Mouse (Mus musculus) midbrain, embryonic 13.5 days (tissue): ENCODE measurements around the gene Gjb5. TPM values are rescaled to one million over a fixed set of nuclear protein-coding genes. Genes with fewer than 3 reads are reported as not detected.

ENCODE experiments used
- ATAC-seq: fragments of 200-750 bp; cut with Nextera tagmentation; 2 replicates; pipeline ENCODE4 v1.8.0; 2017; ENCODE audit warnings: mild to moderate bottlenecking, moderate TSS enrichment, moderate library complexity
- H3K27ac ChIP-seq: fragments of 300-500 bp; sonication (generic); 2 replicates; pipeline ENCODE4 v1.5.1; 2015; ENCODE audit warnings: inconsistent platforms, mild to moderate bottlenecking, moderate library complexity
- H3K27me3 ChIP-seq: fragments of 300-500 bp; sonication (generic); 2 replicates; pipeline ENCODE4 v1.6.1; 2015; ENCODE audit warnings: mild to moderate bottlenecking, inconsistent platforms
- H3K36me3 ChIP-seq: fragments of 300-500 bp; sonication (generic); 2 replicates; pipeline ENCODE4 v1.6.1; 2015; ENCODE audit warnings: mild to moderate bottlenecking, inconsistent platforms
- H3K4me1 ChIP-seq: fragments of 300-500 bp; sonication (generic); replicated peaks from 2 replicates; pipeline ENCODE4 v1.6.1; 2015; ENCODE audit warnings: inconsistent platforms
- H3K4me2 ChIP-seq: fragments of 300-500 bp; sonication (generic); replicated peaks from 2 replicates; pipeline ENCODE4 v1.6.1; 2015; ENCODE audit warnings: moderate library complexity, mild to moderate bottlenecking, inconsistent platforms
- H3K4me3 ChIP-seq: fragments of 300-500 bp; sonication (generic); replicated peaks from 2 replicates; pipeline ENCODE4 v1.5.1; 2015; ENCODE audit warnings: mild to moderate bottlenecking, inconsistent platforms
- H3K9ac ChIP-seq: fragments of 300-500 bp; sonication (generic); replicated peaks from 2 replicates; pipeline ENCODE4 v1.6.1; 2015; ENCODE audit warnings: mild to moderate bottlenecking, inconsistent platforms
- H3K9me3 ChIP-seq: fragments of 300-500 bp; sonication (generic); 2 replicates; pipeline ENCODE4 v1.6.1; 2016; ENCODE audit warnings: mild to moderate bottlenecking, inconsistent platforms
- WGBS: fragments of 180-500 bp; shearing (Covaris S2); methylation state at CpG from one replicate; pipeline ENCODE4 v1.1.7; 2015; 5-methylcytosine and 5-hydroxymethylcytosine counted together
- polyA plus RNA-seq: library from polyadenylated mRNA; unstranded; fragments of >200 nt; fragmentation: Nextera tagmentation; extraction: Ambion mirVana; gene quantifications from 2 replicates; pipeline ENCODE4 v1.2.1, GENCODE M21; 2015

Gene Gjb5
- polyA plus RNA-seq, 1 experiment from 2014 or later: 0.09 TPM

DNA sequence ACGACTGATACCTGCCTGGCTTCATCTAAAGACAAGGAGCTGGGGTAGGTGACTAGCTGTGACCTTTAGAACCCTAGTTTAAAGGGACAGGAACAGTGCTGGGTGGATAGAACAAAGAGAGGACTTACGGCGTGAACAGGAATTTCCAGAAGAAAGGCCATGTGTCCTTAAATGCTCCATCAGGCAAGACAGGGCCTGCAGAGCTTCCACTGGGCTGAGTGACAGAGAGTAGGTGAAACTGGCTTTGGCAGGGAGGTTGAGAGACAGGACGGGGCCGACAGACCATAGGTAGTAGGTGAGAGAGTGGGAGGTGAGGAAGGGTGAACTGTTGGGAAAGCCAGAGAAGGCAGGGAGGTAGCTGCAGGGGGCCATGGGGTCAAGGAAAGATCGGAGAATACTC, 16.6 kb downstream of the Gjb5 start:
- Histone ChIP-seq H3K36me3 (no peaks in the 10 kb centered on the region), H3K4me2 (no peak overlapping the region), H3K9ac (no peak overlapping the region), H3K27me3 (no peaks in the 10 kb centered on the region), H3K4me1 (no peaks in the 10 kb centered on the region), H3K4me3 (no peak overlapping the region), H3K9me3 (no peaks in the 10 kb centered on the region), H3K27ac (no peak overlapping the region)
- ATAC-seq: no peak
- 70% methylated on average over 6 of the region's 6 CpGs for WGBS

DNA sequence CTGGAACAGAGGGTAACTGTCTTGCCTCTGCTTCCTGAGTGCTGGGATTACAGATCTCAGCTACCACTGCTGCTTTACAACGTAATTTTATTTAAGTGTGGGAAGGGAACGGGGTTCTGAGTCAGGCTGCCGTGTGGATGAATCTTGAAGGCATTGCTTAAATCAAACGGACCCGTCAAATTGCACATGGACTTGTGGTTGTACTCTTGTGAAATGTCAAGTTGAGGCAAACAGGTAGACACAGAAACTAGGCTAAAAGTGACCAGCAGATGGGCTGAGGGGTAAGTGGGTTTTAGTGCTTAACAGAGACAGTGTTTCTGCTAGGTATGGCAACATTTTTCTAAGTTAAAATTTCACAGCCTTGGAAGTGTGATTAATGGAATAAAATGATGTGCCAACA, 20.3 kb downstream of the Gjb5 start:
- WGBS: 90% methylated on average over 5 of the region's 5 CpGs
- H3K9ac ChIP-seq: no peak overlapping the region
- H3K36me3 ChIP-seq: no peaks in the 10 kb centered on the region
- 0 out of 2 replicates have a peak, but pooled peaks cover 3% of the 10 kb centered on the region for H3K4me1 ChIP-seq
- ATAC-seq: no peak
- H3K9me3 ChIP-seq: no peaks in the 10 kb centered on the region
- H3K4me3 ChIP-seq: no peak overlapping the region
- no peak overlapping the region for H3K4me2 ChIP-seq
- peaks cover 4% of the 10 kb centered on the region; the same call in 1 of the 2 replicates for H3K27me3 ChIP-seq
- H3K27ac ChIP-seq: no peak overlapping the region

DNA sequence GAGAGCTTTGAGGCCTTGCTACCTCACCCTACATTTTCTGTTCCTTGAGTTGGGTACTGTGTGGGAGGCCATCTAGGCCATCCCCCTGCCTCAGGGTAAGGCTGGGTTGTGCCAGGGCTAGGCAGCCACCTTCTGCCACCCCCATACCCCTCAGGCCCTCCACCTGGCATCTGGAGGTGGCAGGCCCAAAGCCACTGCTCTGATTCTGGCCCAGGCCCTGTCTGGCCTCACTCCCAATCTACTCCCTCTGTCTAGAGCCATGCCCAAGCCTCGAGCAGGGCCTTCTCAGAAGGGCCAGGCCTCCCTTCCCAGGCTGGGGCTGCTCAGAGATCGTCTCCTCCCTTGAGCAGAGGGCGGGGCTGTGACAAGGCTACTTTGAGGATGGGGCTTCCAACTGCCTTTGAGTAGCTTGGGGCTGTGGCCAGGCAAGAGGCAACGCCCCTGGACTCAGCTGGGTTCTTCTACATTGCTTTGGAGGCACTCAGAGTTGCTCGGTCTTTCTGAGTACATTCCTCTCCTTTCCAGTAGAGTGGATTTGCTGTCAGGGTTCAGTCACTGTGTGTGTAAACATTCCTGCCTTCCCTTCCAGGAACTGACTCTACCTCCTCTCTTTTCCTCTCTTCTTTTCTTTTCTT, 23.0 kb downstream of the Gjb5 start:
- H3K27ac ChIP-seq: no peak overlapping the region
- 44% methylated on average over 5 of the region's 5 CpGs for WGBS
- H3K4me3 ChIP-seq: no peak overlapping the region
- peaks cover 31% of the 10 kb centered on the region for H3K27me3 ChIP-seq
- no peaks in the 10 kb centered on the region for H3K9me3 ChIP-seq
- no peak overlapping the region for H3K4me2 ChIP-seq
- peaks cover 24% of the 10 kb centered on the region for H3K4me1 ChIP-seq
- ATAC-seq: no peak
- no peaks in the 10 kb centered on the region for H3K36me3 ChIP-seq
- no peak overlapping the region for H3K9ac ChIP-seq

DNA sequence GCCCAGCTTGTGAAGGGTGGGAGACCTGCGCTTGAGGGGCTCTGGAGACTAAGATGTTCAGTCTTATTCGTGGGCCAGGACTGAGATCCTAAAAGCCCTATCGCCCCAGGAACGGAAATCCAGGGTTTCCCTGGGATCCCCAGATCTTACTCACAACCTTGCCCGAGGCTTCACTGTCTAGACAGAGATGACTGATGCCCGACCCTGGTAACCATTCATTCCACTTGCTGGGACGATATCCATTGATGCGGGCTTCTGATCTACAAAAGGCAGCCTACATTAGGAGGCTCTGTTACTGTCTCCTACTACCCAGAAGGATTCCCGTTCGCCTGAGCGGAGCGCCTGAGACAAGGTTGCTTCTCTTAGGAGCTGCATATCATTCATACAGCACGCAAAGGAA, 26.8 kb downstream of the Gjb5 start:
- Histone ChIP-seq H3K4me2 (no peak overlapping the region), H3K27ac (no peak overlapping the region), H3K36me3 (no peaks in the 10 kb centered on the region), H3K4me3 (no peak overlapping the region), H3K4me1 (peaks cover 36% of the 10 kb centered on the region), H3K27me3 (peaks cover 59% of the 10 kb centered on the region), H3K9ac (no peak overlapping the region), H3K9me3 (no peaks in the 10 kb centered on the region)
- ATAC-seq: no peak
- 21% methylated on average over 13 of the region's 13 CpGs for WGBS

DNA sequence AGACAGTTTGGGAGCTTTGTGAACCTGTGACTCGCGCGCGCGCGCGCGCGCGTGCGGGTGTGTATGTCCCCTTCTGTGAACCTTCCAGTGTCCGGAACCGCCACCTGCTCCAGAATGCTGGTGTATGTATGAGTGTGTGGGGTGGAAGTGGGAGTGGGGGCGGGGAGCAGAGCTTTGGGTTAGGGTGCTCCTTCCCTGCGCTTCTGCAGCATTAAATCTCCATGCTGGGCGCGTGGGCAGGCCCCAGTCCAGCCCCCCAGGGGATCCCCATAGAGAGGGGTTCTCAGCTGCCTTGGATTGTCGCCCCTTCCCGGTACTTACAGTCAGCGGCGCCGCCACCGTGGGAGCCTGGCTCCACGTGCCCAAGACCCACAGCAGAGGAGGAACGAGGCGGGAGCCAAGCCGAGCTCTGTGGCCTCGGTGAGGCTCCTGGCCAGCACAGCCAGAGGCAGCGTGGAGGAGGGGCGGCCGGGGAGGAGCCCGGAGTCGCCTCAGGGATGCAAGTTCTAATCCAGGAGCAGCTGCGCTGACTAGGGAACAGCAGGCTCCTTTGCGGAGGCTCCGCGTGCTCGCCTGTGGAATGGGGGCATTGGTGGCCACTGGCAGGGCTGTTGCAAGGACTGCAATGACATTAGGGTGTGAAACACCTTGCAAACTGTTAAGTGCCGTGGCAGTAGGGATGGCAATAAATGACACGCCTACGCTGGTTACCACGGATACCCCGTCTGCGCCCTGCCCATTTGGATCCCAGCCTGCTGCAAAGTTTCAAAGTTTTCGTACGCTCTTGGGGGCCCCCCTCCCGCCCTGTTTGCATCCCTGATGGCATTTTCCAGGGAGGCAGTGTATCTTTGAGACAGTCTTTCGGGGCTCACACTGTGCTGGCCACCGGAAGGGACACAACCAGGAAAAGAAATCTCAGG, 27.5 kb downstream of the Gjb5 start, which contains the start of gene Gjb3:
Gene Gjb3 (minus strand): TSS at position 664 of the 920 bp plus-strand sequence.
- no peak within 1 kb of the TSS for H3K27ac ChIP-seq
- peak within 1 kb of the TSS; percentile 39; the same call in 1 of the 2 replicates for H3K9ac ChIP-seq
- WGBS: 2% methylated on average over 49 of the region's 49 CpGs
- H3K4me3 ChIP-seq: peak within 1 kb of the TSS; percentile 21
- ATAC-seq: 0 out of 2 replicates have a peak, but pooled peaks have one; percentile 27
- H3K27me3 ChIP-seq: peaks cover 65% of the 10 kb centered on the region
- H3K9me3 ChIP-seq: no peaks in the 10 kb centered on the region
- H3K36me3 ChIP-seq: no peaks in the 10 kb centered on the region
- H3K4me2 ChIP-seq: peak within 1 kb of the TSS; percentile 47
- peaks cover 36% of the 10 kb centered on the region for H3K4me1 ChIP-seq

DNA sequence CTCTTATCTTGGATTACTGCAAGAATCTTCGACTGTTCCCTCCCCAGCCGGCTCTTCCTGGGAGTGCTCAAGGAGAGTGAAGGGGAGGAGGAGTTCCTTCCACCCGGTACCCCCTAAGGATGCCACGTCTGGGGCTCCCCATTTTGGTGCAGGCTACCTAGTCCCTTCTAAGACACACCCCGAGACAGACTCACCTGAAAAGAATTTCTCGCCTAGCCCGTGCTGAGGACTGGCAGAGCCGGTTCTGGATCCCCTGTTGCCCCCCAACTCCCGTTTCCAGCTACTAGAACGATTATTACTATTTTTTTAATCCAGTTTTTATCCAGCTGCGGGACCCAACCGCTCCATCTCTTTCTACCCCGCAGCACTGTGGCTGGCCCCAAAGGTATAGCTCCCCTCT, 28.2 kb downstream of the Gjb5 start:
- no peaks in the 10 kb centered on the region for H3K36me3 ChIP-seq
- peak overlapping the region; percentile 47 for H3K4me2 ChIP-seq
- no peak overlapping the region for H3K9ac ChIP-seq
- peaks cover 69% of the 10 kb centered on the region for H3K27me3 ChIP-seq
- WGBS: 3% methylated on average over 13 of the region's 13 CpGs
- ATAC-seq: no peak
- peaks cover 36% of the 10 kb centered on the region for H3K4me1 ChIP-seq
- H3K4me3 ChIP-seq: peak overlapping the region; percentile 21
- H3K9me3 ChIP-seq: no peaks in the 10 kb centered on the region
- H3K27ac ChIP-seq: no peak overlapping the region

DNA sequence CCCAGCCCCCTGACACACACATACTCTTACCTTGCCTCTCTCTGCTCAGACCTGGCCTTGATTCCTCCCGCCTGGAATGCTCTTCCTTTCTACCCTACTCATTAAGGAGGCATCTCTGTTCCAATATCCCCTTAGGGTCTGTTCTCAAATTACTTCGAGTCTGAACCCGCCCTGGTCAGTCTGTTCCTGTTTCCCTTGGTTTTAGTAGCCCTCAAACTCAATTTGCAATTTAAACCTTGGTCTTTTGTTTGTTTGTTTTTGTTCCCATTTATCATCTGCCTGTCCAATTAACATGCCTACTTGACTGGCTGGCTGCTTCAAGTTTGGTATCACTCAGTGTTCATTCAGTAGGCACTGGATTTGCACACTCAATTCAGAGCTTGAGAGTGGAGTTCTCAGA, 28.9 kb downstream of the Gjb5 start:
- Histone ChIP-seq H3K9ac (no peak overlapping the region), H3K9me3 (no peaks in the 10 kb centered on the region), H3K4me2 (no peak overlapping the region), H3K27ac (no peak overlapping the region), H3K36me3 (no peaks in the 10 kb centered on the region), H3K4me3 (no peak overlapping the region), H3K4me1 (peaks cover 36% of the 10 kb centered on the region), H3K27me3 (peaks cover 69% of the 10 kb centered on the region)
- 15% methylated on average over 3 of the region's 3 CpGs for WGBS
- ATAC-seq: no peak

DNA sequence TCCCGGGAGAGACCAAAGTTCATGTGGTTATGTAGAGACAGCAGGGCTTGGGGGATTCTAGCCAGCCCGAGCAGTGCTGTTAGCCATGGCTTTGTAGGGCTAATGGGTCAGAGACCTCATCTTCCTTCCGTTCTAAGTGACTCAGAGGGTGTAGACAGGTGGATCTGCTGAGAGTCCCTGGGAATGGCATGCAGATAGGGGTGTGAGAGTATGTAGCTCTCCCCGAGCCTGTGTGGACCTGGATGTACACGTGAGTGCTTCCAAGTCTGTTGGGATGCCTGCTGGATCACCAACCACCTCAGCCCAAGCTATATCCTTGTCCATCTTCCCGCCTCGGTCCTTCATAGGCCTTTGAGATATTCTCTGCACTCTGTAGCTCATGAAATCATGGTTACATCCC, 29.6 kb downstream of the Gjb5 start:
- peaks cover 36% of the 10 kb centered on the region for H3K4me1 ChIP-seq
- 72% methylated on average over 7 of the region's 7 CpGs for WGBS

DNA sequence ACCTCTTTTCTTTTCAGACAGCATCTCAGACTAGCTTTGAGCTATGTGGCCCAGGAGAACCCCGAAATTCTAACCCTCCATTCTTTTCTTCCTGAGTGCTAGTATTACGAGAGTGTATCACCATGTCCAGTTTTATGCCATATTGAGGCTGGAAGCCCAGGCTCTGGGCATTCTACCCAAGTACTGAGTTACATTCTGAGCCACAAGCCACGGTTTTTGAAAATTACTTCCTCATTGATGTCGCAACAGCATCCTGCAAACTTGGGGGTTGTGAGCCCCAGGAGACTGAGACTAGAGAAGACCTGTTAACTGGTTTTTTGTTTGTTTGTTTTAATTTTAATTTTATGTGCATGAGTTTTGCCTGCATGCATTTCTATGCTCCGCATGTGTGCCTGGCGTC, 30.2 kb downstream of the Gjb5 start:
- Histone ChIP-seq H3K4me2 (no peak overlapping the region), H3K36me3 (no peaks in the 10 kb centered on the region), H3K9me3 (no peaks in the 10 kb centered on the region), H3K9ac (no peak overlapping the region), H3K27ac (no peak overlapping the region), H3K27me3 (peaks cover 66% of the 10 kb centered on the region), H3K4me3 (no peak overlapping the region), H3K4me1 (peaks cover 34% of the 10 kb centered on the region)
- ATAC-seq: no peak
- WGBS: 79% methylated on average over 6 of the region's 6 CpGs

More for the DNA sequence above, 29.6 kb downstream of the Gjb5 start:
- Histone ChIP-seq H3K9me3 (no peaks in the 10 kb centered on the region), H3K4me3 (no peak overlapping the region), H3K36me3 (no peaks in the 10 kb centered on the region), H3K27me3 (peaks cover 69% of the 10 kb centered on the region), H3K9ac (no peak overlapping the region), H3K4me2 (no peak overlapping the region), H3K27ac (no peak overlapping the region)
- ATAC-seq: no peak

DNA sequence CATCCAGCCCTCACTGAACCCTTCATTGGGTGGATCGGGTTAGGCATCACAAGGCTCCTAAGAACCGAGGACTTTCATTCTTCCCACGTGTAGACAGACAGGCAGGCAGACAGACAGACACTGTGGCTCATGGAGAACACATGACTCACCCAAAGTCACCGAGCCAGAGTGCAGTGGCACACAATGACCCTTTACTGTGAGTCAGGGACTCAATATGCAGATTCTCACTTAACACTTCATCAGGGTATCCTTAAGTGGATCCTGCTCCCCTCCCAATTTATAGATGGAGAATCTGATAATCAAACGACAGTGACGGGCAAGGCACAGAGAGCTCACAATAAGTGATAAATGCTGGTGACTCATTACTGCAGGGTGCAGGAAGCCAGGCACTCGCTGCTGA, 30.7 kb downstream of the Gjb5 start:
- H3K4me3 ChIP-seq: no peak overlapping the region
- no peak overlapping the region for H3K4me2 ChIP-seq
- ATAC-seq: no peak
- 75% methylated on average over 7 of the region's 7 CpGs for WGBS
- H3K9me3 ChIP-seq: no peaks in the 10 kb centered on the region
- peaks cover 32% of the 10 kb centered on the region for H3K4me1 ChIP-seq
- H3K27me3 ChIP-seq: peaks cover 61% of the 10 kb centered on the region
- H3K27ac ChIP-seq: no peak overlapping the region
- H3K9ac ChIP-seq: no peak overlapping the region
- no peaks in the 10 kb centered on the region for H3K36me3 ChIP-seq

DNA sequence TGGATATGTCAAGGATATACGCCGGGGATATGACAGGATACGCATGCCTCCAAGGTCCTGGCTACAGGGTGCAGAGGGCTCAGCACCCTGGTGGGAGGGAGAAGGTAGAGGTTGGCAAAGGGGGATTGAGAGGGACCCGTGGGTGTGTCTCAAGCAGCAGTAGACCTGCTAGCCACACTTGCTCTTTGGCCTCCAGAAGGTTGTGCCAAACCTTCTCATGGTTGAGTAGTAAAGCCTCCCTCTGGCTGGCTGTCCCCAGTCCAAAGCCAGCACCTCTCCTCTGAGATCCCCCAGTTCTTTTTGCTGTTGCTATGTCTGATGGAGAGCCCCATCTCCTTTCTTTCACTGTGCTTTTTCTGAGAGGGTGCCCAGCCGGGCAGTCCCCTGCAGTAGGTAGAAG, 32.7 kb downstream of the Gjb5 start:
- H3K27me3 ChIP-seq: peaks cover 41% of the 10 kb centered on the region

DNA sequence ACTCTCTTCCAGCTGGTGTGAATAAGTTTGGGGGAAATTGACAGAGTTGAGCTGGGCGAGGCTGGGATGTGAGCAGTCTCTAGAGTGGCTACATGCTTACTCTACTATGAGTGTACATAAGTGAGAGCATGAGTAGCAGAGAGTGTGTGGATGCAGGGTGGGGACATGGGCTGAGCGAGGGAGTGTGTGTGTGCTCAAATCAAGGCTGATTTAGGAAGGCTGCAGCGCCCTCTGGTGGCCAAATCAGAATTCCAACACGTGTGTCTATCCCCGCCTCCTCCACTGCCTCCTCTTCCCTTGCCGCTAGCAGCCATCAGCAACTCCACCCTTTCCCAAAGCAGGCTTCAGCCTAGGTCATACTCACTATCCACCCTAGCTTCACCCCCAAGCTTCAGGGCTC, 33.2 kb downstream of the Gjb5 start:
- H3K4me3 ChIP-seq: no peak overlapping the region
- H3K9me3 ChIP-seq: no peaks in the 10 kb centered on the region
- no peak overlapping the region for H3K27ac ChIP-seq
- H3K36me3 ChIP-seq: no peaks in the 10 kb centered on the region
- no peak overlapping the region for H3K4me2 ChIP-seq
- 5% methylated on average over 6 of the region's 6 CpGs for WGBS
- peak; percentile 77 for ATAC-seq
- peaks cover 10% of the 10 kb centered on the region for H3K4me1 ChIP-seq
- H3K27me3 ChIP-seq: peaks cover 36% of the 10 kb centered on the region
- no peak overlapping the region for H3K9ac ChIP-seq

More for the DNA sequence above, 32.7 kb downstream of the Gjb5 start:
- H3K36me3 ChIP-seq: no peaks in the 10 kb centered on the region
- no peak overlapping the region for H3K4me3 ChIP-seq
- no peak overlapping the region for H3K27ac ChIP-seq
- 93% methylated on average over 5 of the region's 5 CpGs for WGBS
- ATAC-seq: no peak
- H3K4me1 ChIP-seq: peaks cover 15% of the 10 kb centered on the region
- H3K9ac ChIP-seq: no peak overlapping the region
- no peaks in the 10 kb centered on the region for H3K9me3 ChIP-seq
- no peak overlapping the region for H3K4me2 ChIP-seq
